Mouse (Mus musculus) midbrain, embryonic 11.5 days (tissue): ENCODE results near the gene Trpc3. TPM values are rescaled to one million over a fixed set of nuclear protein-coding genes. Genes with fewer than 3 reads are reported as not detected.
"Not testable (repeated sequence)": the region's sequence is repeated elsewhere in the genome, so short reads cannot be mapped to it uniquely, and the experiment has no call there.

ENCODE experiments used
- ATAC-seq: fragments of 200-750 bp; cut with Nextera tagmentation; 2 replicates; pipeline ENCODE4 v1.8.0; 2017; ENCODE audit warnings: moderate TSS enrichment, moderate library complexity; ENCODE audit not compliant: low FRiP score
- DNase-seq: peaks from one replicate; pipeline ENCODE4 v3.0.0; 2015; ENCODE audit warnings: low spot score; ENCODE audit errors: missing footprints
- H3K27ac ChIP-seq: fragments of 300-500 bp; sonication (generic); 2 replicates; pipeline ENCODE4 v1.5.1; 2014; ENCODE audit warnings: low read depth, low read length
- H3K27me3 ChIP-seq: fragments of 300-500 bp; sonication (generic); 2 replicates; pipeline ENCODE4 v1.6.1; 2014; ENCODE audit warnings: mild to moderate bottlenecking, low read length, moderate library complexity, mixed read lengths; ENCODE audit not compliant: control insufficient read depth, insufficient read depth
- H3K36me3 ChIP-seq: fragments of 300-500 bp; sonication (generic); 2 replicates; pipeline ENCODE4 v1.6.1; 2014; ENCODE audit warnings: mild to moderate bottlenecking, low read length, moderate library complexity, mixed read lengths; ENCODE audit not compliant: control insufficient read depth, insufficient read depth
- H3K4me1 ChIP-seq: fragments of 300-500 bp; sonication (generic); 2 replicates; pipeline ENCODE4 v1.6.1; 2014; ENCODE audit warnings: low read length; ENCODE audit not compliant: control insufficient read depth, insufficient read depth
- H3K4me2 ChIP-seq: fragments of 300-500 bp; sonication (generic); 2 replicates; pipeline ENCODE4 v1.6.1; 2014; ENCODE audit warnings: mild to moderate bottlenecking, moderate library complexity
- H3K4me3 ChIP-seq: fragments of 300-500 bp; sonication (generic); 2 replicates; pipeline ENCODE4 v1.5.1; 2014; ENCODE audit warnings: low read depth, low read length
- H3K9ac ChIP-seq: fragments of 300-500 bp; sonication (generic); 2 replicates; pipeline ENCODE4 v1.6.1; 2014; ENCODE audit warnings: low read length
- H3K9me3 ChIP-seq: fragments of 300-500 bp; sonication (generic); 2 replicates; pipeline ENCODE4 v1.6.1; 2016; ENCODE audit warnings: low read length; ENCODE audit not compliant: control insufficient read depth
- WGBS: fragments of 180-500 bp; shearing (Covaris S2); extraction: QIAGEN DNeasy Blood & Tissue Kit; methylation state at CpG from one replicate; pipeline ENCODE4 v1.1.7; 2014; 5-methylcytosine and 5-hydroxymethylcytosine counted together
- polyA plus RNA-seq: library from polyadenylated mRNA; unstranded; fragments of >200 nt; fragmentation: Nextera tagmentation; extraction: Ambion mirVana; gene quantifications from 2 replicates; pipeline ENCODE4 v1.2.1, GENCODE M21; 2014

The Trpc3 gene
- polyA plus RNA-seq, 1 experiment from 2014 or later, result 4.5 TPM

GRCm38 (mm10) chr3:36613908-36614255, 76.1 kb downstream of the Trpc3 start:
- Histone ChIP-seq H3K9me3 (no peaks in the 10 kb centered on the region), H3K27me3 (no peaks in the 10 kb centered on the region), H3K4me2 (no peak overlapping the region), H3K36me3 (no peaks in the 10 kb centered on the region), H3K4me1 (peaks cover 2% of the 10 kb centered on the region), H3K27ac (no peak overlapping the region), H3K9ac (no peak overlapping the region), H3K4me3 (no peak overlapping the region)
- no peak for DNase-seq
- WGBS, result 75% methylated on average over 5 of the region's 5 CpGs
- ATAC-seq, result no peak

- Histone ChIP-seq H3K36me3 (no peaks in the 10 kb centered on the region), H3K4me3 (peak within 1 kb of the TSS; percentile 57), H3K27ac (no peak within 1 kb of the TSS), H3K4me2 (peak within 1 kb of the TSS; percentile 46), H3K4me1 (peaks cover 2% of the 10 kb centered on the region), H3K27me3 (no peaks in the 10 kb centered on the region), H3K9me3 (no peaks in the 10 kb centered on the region), H3K9ac (peak within 1 kb of the TSS; percentile 62)
- DNase-seq, result peak; percentile 99
- ATAC-seq, result peak; percentile 100
- 3% methylated on average over 38 of the region's 38 CpGs for WGBS
These were observed 76.6 kb downstream of the Trpc3 start, which contains the start of gene Bbs7 for GRCm38 (mm10) chr3:36613202-36613907. Gene Bbs7 (minus strand): TSS chr3:36613477.

- H3K27me3 ChIP-seq, result no peaks in the 10 kb centered on the region
- H3K9ac ChIP-seq, result peak overlapping the region; percentile 62
- peak overlapping the region; percentile 57 for H3K4me3 ChIP-seq
- H3K4me1 ChIP-seq, result peaks cover 2% of the 10 kb centered on the region
- DNase-seq (peak; percentile 89), ATAC-seq (peak; percentile 45)
- no peaks in the 10 kb centered on the region for H3K9me3 ChIP-seq
- H3K27ac ChIP-seq, result no peak overlapping the region
- peak overlapping the region; percentile 46 for H3K4me2 ChIP-seq
- WGBS, result 3% methylated on average over 6 of the region's 6 CpGs
- no peaks in the 10 kb centered on the region for H3K36me3 ChIP-seq
These were observed 77.3 kb downstream of the Trpc3 start for GRCm38 (mm10) chr3:36612687-36613086.

GRCm38 (mm10) chr3:36605894-36606783, 83.8 kb downstream of the Trpc3 start:
- Histone ChIP-seq H3K9me3 (no peaks in the 10 kb centered on the region), H3K27me3 (no peaks in the 10 kb centered on the region), H3K4me2 (no peak overlapping the region), H3K4me1 (no peaks in the 10 kb centered on the region), H3K27ac (no peak overlapping the region), H3K4me3 (no peak overlapping the region), H3K36me3 (no peaks in the 10 kb centered on the region), H3K9ac (no peak overlapping the region)
- no peak for DNase-seq
- 78% methylated on average over 7 of the region's 7 CpGs for WGBS
- no peak for ATAC-seq

- not testable (repeated sequence) for H3K36me3 ChIP-seq, DNase-seq, H3K9me3 ChIP-seq, H3K4me1 ChIP-seq, H3K27ac ChIP-seq, H3K9ac ChIP-seq, H3K27me3 ChIP-seq, ATAC-seq, H3K4me2 ChIP-seq, H3K4me3 ChIP-seq
- WGBS, result 91% methylated on average over 9 of the region's 9 CpGs
These were observed 90.2 kb downstream of the Trpc3 start for GRCm38 (mm10) chr3:36599773-36600172.

GRCm38 (mm10) chr3:36598811-36599210, 91.2 kb downstream of the Trpc3 start:
- no peak overlapping the region for H3K4me3 ChIP-seq
- no peaks in the 10 kb centered on the region for H3K27me3 ChIP-seq
- WGBS, result 92% methylated on average over 3 of the region's 3 CpGs
- no peaks in the 10 kb centered on the region for H3K36me3 ChIP-seq
- ATAC-seq (no peak), DNase-seq (no peak)
- no peak overlapping the region for H3K27ac ChIP-seq
- H3K9ac ChIP-seq, result no peak overlapping the region
- no peak overlapping the region for H3K4me2 ChIP-seq
- no peaks in the 10 kb centered on the region for H3K9me3 ChIP-seq
- no peaks in the 10 kb centered on the region for H3K4me1 ChIP-seq

GRCm38 (mm10) chr3:36571827-36572378, 118.1 kb downstream of the Trpc3 start, which contains the start of gene Ccna2:
Gene Ccna2 (minus strand): TSS chr3:36572150.
- H3K27ac ChIP-seq, result peak within 1 kb of the TSS; percentile 72
- DNase-seq, result peak; percentile 99
- H3K4me3 ChIP-seq, result peak within 1 kb of the TSS; percentile 94
- H3K4me2 ChIP-seq, result peak within 1 kb of the TSS; percentile 46
- peaks cover 18% of the 10 kb centered on the region for H3K4me1 ChIP-seq
- peak within 1 kb of the TSS; percentile 93 for H3K9ac ChIP-seq
- ATAC-seq, result peak; percentile 100
- H3K36me3 ChIP-seq, result peaks cover 13% of the 10 kb centered on the region; the same call in 1 of the 2 replicates
- H3K9me3 ChIP-seq, result no peaks in the 10 kb centered on the region
- under 1% methylated on average over 60 of the region's 60 CpGs for WGBS
- no peaks in the 10 kb centered on the region for H3K27me3 ChIP-seq

- ATAC-seq, result no peak; the same call in 1 of the 2 replicates
- no peak for DNase-seq
- no peaks in the 10 kb centered on the region for H3K27me3 ChIP-seq
- peak overlapping the region; percentile 94 for H3K4me3 ChIP-seq
- peak overlapping the region; percentile 54; the same call in 1 of the 2 replicates for H3K27ac ChIP-seq
- H3K9ac ChIP-seq, result peak overlapping the region; percentile 93
- peaks cover 18% of the 10 kb centered on the region for H3K4me1 ChIP-seq
- peaks cover 17% of the 10 kb centered on the region for H3K36me3 ChIP-seq
- under 1% methylated on average over 46 of the region's 46 CpGs for WGBS
- H3K9me3 ChIP-seq, result no peaks in the 10 kb centered on the region
- H3K4me2 ChIP-seq, result peak overlapping the region; percentile 46
These were observed 118.6 kb downstream of the Trpc3 start for GRCm38 (mm10) chr3:36571361-36571826.
